Mouse (Mus musculus) layer of hippocampus, adult 9-11 months (tissue): ENCODE measurements around the gene Cnpy1.
A peak's percentile ranks its signal among the peaks of the same experiment; 100 is the strongest.

Experiments used
- DNase-seq: peaks from one replicate; pipeline ENCODE4 v3.0.0; 2022

Cnpy1 gene

GRCm38 (mm10) chr5:28245574-28245973, at the start of gene Cnpy1:
Gene Cnpy1 (minus strand): TSS chr5:28245806.
- no peak for DNase-seq

- DNase-seq: peak; percentile 52
These were observed 48.4 kb upstream of the Cnpy1 start for GRCm38 (mm10) chr5:28293990-28294389.

- no peak for DNase-seq
These were observed 46.7 kb upstream of the Cnpy1 start for GRCm38 (mm10) chr5:28292281-28292680.

- DNase-seq: no peak
These were observed 45.7 kb upstream of the Cnpy1 start for GRCm38 (mm10) chr5:28291118-28291850.

DNA sequence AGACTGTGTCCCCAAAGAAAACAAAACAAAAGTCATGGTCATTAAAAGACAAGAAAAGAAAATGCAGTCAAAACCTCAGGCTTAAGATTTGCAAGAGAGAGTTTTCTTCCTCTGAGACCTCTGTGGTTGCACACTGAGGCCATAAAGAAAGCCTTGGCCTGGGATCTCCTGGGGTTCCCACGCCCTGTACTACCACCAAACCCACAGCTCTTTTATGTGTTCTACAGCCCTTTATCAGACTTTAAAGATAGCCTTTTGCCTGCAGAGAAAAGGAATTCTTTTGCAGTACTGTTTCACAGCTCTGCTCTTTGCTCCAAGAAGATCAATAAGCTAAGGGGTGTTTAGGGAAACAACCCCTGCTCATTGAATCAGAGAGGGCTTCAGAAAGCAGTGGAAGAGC, 45.0 kb upstream of the Cnpy1 start:
- no peak for DNase-seq

GRCm38 (mm10) chr5:28289111-28289510, 43.5 kb upstream of the Cnpy1 start:
- DNase-seq: no peak

DNA sequence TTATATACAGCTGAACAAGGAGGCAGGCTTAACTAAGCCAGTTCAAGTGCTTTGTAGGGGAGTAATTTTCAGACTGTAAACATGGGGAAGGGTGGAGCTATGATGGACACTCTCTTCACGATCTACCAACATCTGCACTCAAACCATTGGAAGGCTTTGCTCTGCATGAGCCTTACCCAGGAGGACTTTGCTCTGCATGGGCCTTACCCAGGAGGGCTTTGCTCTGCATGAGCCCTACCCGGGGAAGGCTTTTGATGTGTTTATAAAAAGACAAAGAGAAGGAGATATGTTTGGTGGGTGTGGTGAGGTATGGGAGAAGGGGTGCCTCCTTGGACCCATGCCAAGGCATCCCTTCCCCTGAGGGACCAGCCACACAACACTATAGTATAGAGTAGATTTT, 31.7 kb upstream of the Cnpy1 start:
- no peak for DNase-seq

DNA sequence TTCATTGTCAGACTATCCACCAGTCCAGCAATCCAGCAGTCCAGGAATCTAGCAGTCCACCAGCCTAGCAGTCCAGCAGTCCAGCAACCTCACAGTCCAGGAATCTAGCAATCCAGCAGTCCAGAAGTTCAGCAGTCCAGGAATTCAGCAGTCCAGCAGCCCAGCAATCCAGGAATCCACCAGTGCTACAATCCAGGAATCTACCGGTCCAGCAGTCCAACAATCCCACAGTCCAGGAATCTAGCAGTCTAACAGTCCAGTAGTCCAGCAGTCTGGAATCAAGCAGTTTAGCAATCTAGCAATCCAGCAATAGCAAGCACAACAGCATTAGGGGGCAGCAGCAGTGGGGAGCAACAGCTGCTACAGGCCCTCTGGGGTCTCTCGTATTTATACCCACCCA, 27.2 kb upstream of the Cnpy1 start:
- DNase-seq: no peak

GRCm38 (mm10) chr5:28269469-28269991, 23.9 kb upstream of the Cnpy1 start:
- DNase-seq: no peak

GRCm38 (mm10) chr5:28267576-28267975, 22.0 kb upstream of the Cnpy1 start:
- no peak for DNase-seq

GRCm38 (mm10) chr5:28265653-28266052, 20.0 kb upstream of the Cnpy1 start:
- no peak for DNase-seq

GRCm38 (mm10) chr5:28263852-28264251, 18.2 kb upstream of the Cnpy1 start:
- no peak for DNase-seq

GRCm38 (mm10) chr5:28262070-28262469, 16.5 kb upstream of the Cnpy1 start:
- no peak for DNase-seq

- DNase-seq: no peak
These were observed 14.3 kb upstream of the Cnpy1 start for GRCm38 (mm10) chr5:28259939-28260338.

DNA sequence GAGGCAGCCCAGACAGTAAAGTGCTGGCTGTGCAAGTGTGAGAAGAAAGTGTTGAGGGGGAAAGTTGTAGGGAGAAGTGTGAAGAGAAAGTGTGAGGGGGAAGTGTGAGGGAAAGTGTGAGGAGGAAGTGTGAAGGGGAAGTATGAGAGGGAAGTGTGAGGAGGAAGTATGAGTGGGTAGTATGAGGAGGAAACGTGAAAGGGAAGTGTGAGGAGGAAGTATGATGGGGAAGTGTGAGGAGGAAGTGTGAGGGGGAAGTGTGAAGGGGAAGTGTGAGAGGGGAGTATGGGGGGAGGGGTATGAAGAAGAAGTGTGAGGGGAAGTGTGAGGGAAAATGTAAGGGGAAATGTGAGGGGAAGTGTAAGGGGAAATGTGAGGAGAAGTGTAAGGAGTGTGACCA, 13.8 kb upstream of the Cnpy1 start:
- no peak for DNase-seq

GRCm38 (mm10) chr5:28257816-28258215, 12.2 kb upstream of the Cnpy1 start:
- no peak for DNase-seq

GRCm38 (mm10) chr5:28252999-28253398, 7.4 kb upstream of the Cnpy1 start:
- no peak for DNase-seq

GRCm38 (mm10) chr5:28252260-28252659, 6.7 kb upstream of the Cnpy1 start:
- DNase-seq: no peak

- DNase-seq: no peak
These were observed 5.7 kb upstream of the Cnpy1 start for GRCm38 (mm10) chr5:28251211-28251764.

- no peak for DNase-seq
These were observed 4.9 kb upstream of the Cnpy1 start for GRCm38 (mm10) chr5:28250479-28250878.

- DNase-seq: no peak
These were observed 485 bp downstream of the Cnpy1 start for GRCm38 (mm10) chr5:28245121-28245520.

GRCm38 (mm10) chr5:28243501-28244177, 2.0 kb downstream of the Cnpy1 start:
- no peak for DNase-seq

GRCm38 (mm10) chr5:28241423-28241822, 4.2 kb downstream of the Cnpy1 start:
- no peak for DNase-seq

- DNase-seq: no peak
These were observed 5.8 kb downstream of the Cnpy1 start for GRCm38 (mm10) chr5:28239829-28240228.
